ENCODE assay signal across 14 mouse cellular contexts in the genomic region with DNA sequence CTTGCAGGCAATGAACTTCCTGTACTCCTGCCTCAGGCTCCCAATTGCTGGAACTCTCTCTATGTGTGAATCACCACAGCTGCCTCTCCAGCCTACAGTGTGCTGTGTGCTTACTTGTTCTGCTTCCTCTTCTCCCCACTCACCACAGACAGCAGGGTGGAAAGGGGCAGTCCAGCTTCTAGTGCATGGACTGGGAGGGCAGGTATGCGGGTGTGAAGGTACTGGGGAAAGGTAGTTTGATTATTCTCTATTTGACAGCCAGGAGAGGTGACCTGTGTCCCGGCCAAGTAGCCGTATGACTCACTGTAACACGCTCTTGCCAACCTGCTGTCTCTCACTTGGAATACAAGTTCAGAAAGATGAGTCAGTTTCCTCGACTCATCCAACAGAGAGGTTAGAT. TPM values are rescaled to one million over a fixed set of nuclear protein-coding genes. Genes with fewer than 3 reads are reported as not detected.
DNase-seq lines count a peak whose midpoint lies in the region; TF ChIP-seq lines count a peak whose summit lies in the region.
"Had no signal": no experiment of that assay in that cellular context is flagged by ENCODE, and none has a peak within 500 bp of the region (broad histone marks: within the 10 kb centered on the region; RNA-seq: fewer than 3 reads in every experiment).

No protein-coding gene starts in this region.

- no peak for TF ChIP-seq POLR2A in lung, adult 2 months (IDR thresholded peaks at IDR 0.05; ENCODE audit: borderline replicate concordance, extremely low read depth, low read depth, low read length)

- peak; percentile 71 to 92 for DNase-seq in adrenal gland, adult (ENCODE audit: inconsistent age in 2 of 2, low spot score in 1 of 2)
- no peak for DNase-seq in adrenal gland, postnatal 4 days (ENCODE audit: low spot score in 2 of 2)
- peak; percentile 13 for DNase-seq in right cerebral cortex, postnatal 25 days
- DNase-seq in right cerebral cortex, postnatal 36 days (ENCODE audit: low spot score in 2 of 2), result no peak
- DNase-seq in lung, adult 2 months, result peak; percentile 49
- peak; percentile 12 for DNase-seq in yolk sac, embryonic 10.5 days (ENCODE audit: low spot score)
- no peak for DNase-seq in left cerebral cortex, postnatal 14 days (ENCODE audit: low spot score in 2 of 2)
- DNase-seq in kidney, postnatal 4 days, result no peak
- DNase-seq: B cell, adult 2 months; cerebellum, adult 9-11 months; right cerebral cortex, postnatal 4 days had no signal

- 53% methylated on average over 5 of the region's 5 CpGs for WGBS in lung, adult 2 months

- TF ChIP-seq CTCF in lung, adult 2 months (IDR thresholded peaks at IDR 0.05; ENCODE audit: insufficient read depth, low read length), result no peak

- peaks cover 6% of the 10 kb centered on the region for H3K4me1 ChIP-seq in lung, adult 2 months (ENCODE audit: control insufficient read depth, insufficient read depth, low read length)

- H3K4me3 ChIP-seq in lung, adult 2 months (replicated peaks; ENCODE audit: extremely low read depth, low read depth, low read length), result no peak overlapping the region
- H3K4me3 ChIP-seq: hindbrain, embryonic 13.5 days; limb, embryonic 13.5 days; myocyte had no signal

- intact Hi-C loops in left cerebral cortex, postnatal 14 days (cut with DNase I), result no loop called here

RNA-seq across cellular contexts. Expression of gene Liph, which starts 2.6 kb away (rescaled TPM):
- total RNA-seq in adrenal gland, postnatal 4 days (2021), result under 1 TPM; 0.42 to 0.59 TPM
- 16.5 and 23.6 TPM in 2 replicates for polyA plus RNA-seq in lung, adult 2 months (2012; rRNA removed)
- total RNA-seq in left cerebral cortex, postnatal 14 days (2021), result under 1 TPM; 0.48 to 0.57 TPM

RNA-seq across cellular contexts. Expression of gene Senp2, which starts 11.2 kb away (rescaled TPM):
- 10 to 100 TPM; 48.8 to 50.9 TPM for total RNA-seq in adrenal gland, postnatal 4 days (2021)
- polyA plus RNA-seq in lung, adult 2 months (2012; rRNA removed), result 8.1 and 13.7 TPM in 2 replicates
- 100 to 1,000 TPM in 1 of 2 experiments, 10 to 100 TPM in 1; 99.7 to 111 TPM for total RNA-seq in left cerebral cortex, postnatal 14 days (2021)

RNA-seq across cellular contexts. Expression of gene Tmem41a, which starts 50.7 kb away (rescaled TPM):
- 10 to 100 TPM; 20.0 to 20.4 TPM for total RNA-seq in adrenal gland, postnatal 4 days (2021)
- 15.3 and 19.1 TPM in 2 replicates for polyA plus RNA-seq in lung, adult 2 months (2012; rRNA removed)
- 10 to 100 TPM; 15.9 to 17.5 TPM for total RNA-seq in left cerebral cortex, postnatal 14 days (2021)

Comparison
In these comparisons a context has a peak if more than half of its experiments do, and no peak if none do; other contexts are left out.
1. DNase-seq: peak in adrenal gland, adult (2 of 2), right cerebral cortex, postnatal 25 days (single experiment), lung, adult 2 months (single experiment) and yolk sac, embryonic 10.5 days (single experiment); none in adrenal gland, postnatal 4 days (0 of 2), right cerebral cortex, postnatal 36 days (0 of 2), left cerebral cortex, postnatal 14 days (0 of 2) and kidney, postnatal 4 days (0 of 2).